Mouse (Mus musculus) left cerebral cortex, adult 6 months (tissue): ENCODE measurements around the gene Naaladl2. TPM values are rescaled to one million over a fixed set of nuclear protein-coding genes. Genes with fewer than 3 reads are reported as not detected.

Experiments
- long read RNA-seq, 2 experiments: library from polyadenylated mRNA; unstranded; transcript quantifications; one replicate each; pipeline ENCODE4 v2.0.0; 2019 to 2020
- polyA plus RNA-seq: library from polyadenylated mRNA; unstranded; fragments of <200 nt; fragmentation: Nextera tagmentation; gene quantifications from 2 replicates; pipeline ENCODE4 v1.2.3, GENCODE M21; 2021

Naaladl2 gene
- polyA plus RNA-seq: 0.73 and 1.0 TPM in 2 replicates
- long read RNA-seq, experiment 1, partial matches to known transcripts: 7 of 14 reads
- long read RNA-seq, experiment 1, other reads (novel, unspliced or antisense): 7 of 14 reads
- long read RNA-seq, experiment 2, partial matches to known transcripts: 5 of 8 reads
- long read RNA-seq, experiment 2, other reads (novel, unspliced or antisense): 3 of 8 reads

GRCm38 (mm10) chr3:25143555-25144311 lies at the start of gene Naaladl2:
Gene Naaladl2, minus strand, starts transcription at chr3:25144261.

